Mouse (Mus musculus) bone marrow, adult 2 months (tissue): ENCODE measurements around the gene Kdm6b. TPM values are rescaled to one million over a fixed set of nuclear protein-coding genes. Genes with fewer than 3 reads are reported as not detected.

Experiments
- H3K27ac ChIP-seq: fragments of 200-500 bp; 2 replicates; pipeline ENCODE4 v1.5.1; 2012; ENCODE audit warnings: low read depth, mild to moderate bottlenecking, control low read depth, inconsistent platforms, low read length; ENCODE audit not compliant: control insufficient read depth, poor library complexity, insufficient read depth
- H3K4me1 ChIP-seq: fragments of 200-500 bp; 2 replicates; pipeline ENCODE4 v1.6.1; 2011; ENCODE audit warnings: low read length; ENCODE audit not compliant: control insufficient read depth, insufficient read depth
- H3K4me3 ChIP-seq: fragments of 200-500 bp; replicated peaks from 2 replicates; pipeline ENCODE3; 2011; ENCODE audit warnings: mild to moderate bottlenecking, low read depth, low read length, control low read depth; ENCODE audit not compliant: control insufficient read depth
- CTCF ChIP-seq: fragments of 200-500 bp; IDR thresholded peaks from 2 replicates; pipeline ENCODE4 v1.5.1; 2011; ENCODE audit warnings: low read length, control low read depth; ENCODE audit not compliant: control insufficient read depth, insufficient read depth
- POLR2A ChIP-seq: fragments of 200-500 bp; IDR thresholded peaks from 2 replicates; pipeline ENCODE4 v1.6.1; 2011; ENCODE audit warnings: low read depth, mild to moderate bottlenecking, control low read depth, low read length, borderline replicate concordance; ENCODE audit not compliant: control insufficient read depth
- WGBS: fragments of 180-500 bp; shearing (Covaris S2); methylation state at CpG from one replicate; pipeline ENCODE4 v1.1.7; 2018; 5-methylcytosine and 5-hydroxymethylcytosine counted together
- polyA plus RNA-seq: library from polyadenylated mRNA; stranded (reverse); fragments of >200 nt; gene quantifications from 2 replicates; pipeline ENCODE4 v1.2.4, GENCODE M21; 2011; ENCODE audit warnings: low replicate concordance; ENCODE audit not compliant: missing spikeins, insufficient read depth, insufficient read length

Kdm6b gene
- polyA plus RNA-seq, 1 experiment: 29.2 TPM

DNA sequence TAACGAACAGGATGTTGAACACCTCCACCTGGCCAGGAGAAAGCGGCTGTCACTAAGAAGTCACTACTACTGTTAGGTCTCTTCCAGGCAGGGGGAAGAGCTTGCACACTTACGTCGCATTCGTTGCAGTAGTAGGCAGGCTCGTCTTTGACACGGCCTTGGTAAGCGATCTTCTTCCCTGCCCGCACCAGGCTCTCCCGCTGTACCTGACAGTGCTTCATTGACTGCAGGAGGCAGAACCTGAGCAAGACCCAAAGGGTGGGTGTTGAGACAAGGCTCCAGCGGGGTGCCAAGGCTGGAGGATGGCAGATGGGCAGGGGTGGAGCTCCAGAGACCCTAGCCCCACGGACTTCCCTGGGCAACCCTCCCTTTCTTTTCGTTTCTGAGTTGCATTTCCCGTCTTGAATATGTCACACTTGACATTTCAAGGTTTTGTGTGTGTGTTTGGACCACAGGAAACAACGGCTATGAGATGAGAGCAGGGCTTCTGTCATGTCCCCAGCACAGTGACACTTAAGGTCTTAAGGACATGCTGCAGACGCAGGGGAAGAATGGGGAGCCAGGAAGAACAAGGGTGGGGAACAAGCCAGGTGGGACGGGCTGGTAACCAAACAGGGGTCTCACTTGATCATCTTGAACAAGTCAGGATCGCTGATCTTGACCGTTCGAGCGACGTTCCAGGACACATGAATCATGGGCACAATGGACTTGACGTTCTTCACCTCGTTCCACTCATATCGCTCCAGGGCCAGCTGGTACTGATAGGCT is 13.2 kb downstream of the Kdm6b start:
- TF ChIP-seq CTCF (no peak), POLR2A (no peak)
- H3K4me1 ChIP-seq: peaks cover 4% of the 10 kb centered on the region; the same call in 1 of the 2 replicates
- WGBS: 91% methylated on average over 25 of the region's 25 CpGs
- no peak overlapping the region for H3K4me3 ChIP-seq
- no peak overlapping the region for H3K27ac ChIP-seq

DNA sequence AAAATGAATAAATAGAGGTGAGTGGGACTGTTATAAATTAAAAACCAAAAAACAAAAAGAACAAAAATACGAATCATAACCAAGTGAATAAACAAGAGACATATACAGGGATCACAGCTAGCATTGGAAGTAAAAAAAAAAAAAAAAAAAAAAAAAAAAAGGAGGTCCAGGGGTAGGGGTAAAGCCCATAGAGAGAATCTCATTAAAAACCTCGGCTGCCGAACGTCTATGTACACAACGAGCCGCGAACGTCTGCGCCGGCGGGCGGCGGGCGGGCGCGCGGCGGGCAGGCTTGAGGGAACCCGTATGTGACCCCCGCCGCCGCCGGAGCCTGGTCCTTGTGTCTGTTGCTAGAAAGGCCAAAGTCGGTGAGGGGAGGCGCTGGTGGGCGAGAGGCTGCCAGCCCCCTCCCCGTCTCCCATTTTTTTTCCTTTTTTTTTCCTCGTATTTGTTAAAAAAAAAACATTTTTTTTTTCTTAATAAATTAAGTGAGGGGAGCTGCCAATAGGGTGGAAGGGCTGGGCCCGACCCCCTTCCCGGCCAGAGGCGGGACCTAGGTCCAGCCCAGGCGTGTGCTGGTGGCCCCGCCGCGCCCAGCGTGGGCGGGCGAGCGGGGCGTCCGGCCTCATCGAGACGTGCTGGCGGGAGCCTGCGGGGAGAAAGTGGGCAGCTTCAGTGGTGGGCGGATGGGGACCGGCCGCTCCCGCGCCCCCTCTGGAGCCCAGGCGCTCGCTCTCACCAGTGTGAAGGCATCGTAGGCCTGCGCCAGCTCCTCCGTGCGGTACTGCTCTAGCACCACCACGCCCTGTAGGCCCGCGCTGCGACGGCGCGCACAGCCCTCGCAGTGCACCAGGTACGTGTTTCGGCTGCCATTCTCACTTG is 14.0 kb downstream of the Kdm6b start:
- Histone ChIP-seq H3K27ac (no peak overlapping the region), H3K4me1 (peaks cover 4% of the 10 kb centered on the region; the same call in 1 of the 2 replicates), H3K4me3 (no peak overlapping the region)
- TF ChIP-seq CTCF (no peak), POLR2A (no peak)
- WGBS: 93% methylated on average over 65 of the region's 66 CpGs

DNA sequence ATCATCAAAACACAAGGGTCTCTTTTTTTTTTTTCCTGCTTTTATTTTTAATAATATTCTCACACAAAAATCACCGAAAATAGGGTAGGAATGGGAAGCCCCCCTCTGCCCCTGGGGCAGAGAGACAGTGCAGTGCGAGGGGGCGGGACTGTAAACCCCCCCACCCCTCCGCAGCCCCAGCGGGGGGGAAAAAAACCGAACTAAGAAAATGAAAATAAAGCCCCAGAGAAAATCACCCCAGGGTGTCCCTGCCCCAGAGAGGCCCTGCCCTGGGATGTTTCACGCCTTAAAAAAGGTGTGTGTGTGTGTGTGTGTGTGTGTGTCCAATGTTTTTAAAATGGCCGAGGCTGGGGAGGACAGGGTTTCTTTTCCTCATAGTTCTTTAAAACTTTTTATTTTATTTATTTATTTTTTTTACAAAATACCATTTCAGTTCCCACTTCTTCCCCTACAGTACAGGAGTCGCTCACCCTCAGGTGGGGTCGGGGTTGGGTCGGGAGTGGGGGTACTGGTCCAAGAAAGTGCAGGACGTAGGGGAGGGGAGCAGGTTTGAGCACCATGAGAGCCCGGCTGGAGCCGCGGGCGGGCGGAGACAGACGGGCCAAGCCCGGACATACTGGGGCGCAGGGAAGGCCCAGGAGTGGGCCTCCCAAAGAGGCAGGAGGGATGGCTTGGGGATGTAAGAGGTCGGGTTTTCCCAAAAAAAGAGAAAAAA is 14.8 kb downstream of the Kdm6b start:
- H3K4me3 ChIP-seq: no peak overlapping the region
- 88% methylated on average over 21 of the region's 21 CpGs for WGBS
- no peak overlapping the region for H3K27ac ChIP-seq
- TF ChIP-seq POLR2A (no peak), CTCF (no peak)
- peaks cover 4% of the 10 kb centered on the region; the same call in 1 of the 2 replicates for H3K4me1 ChIP-seq

DNA sequence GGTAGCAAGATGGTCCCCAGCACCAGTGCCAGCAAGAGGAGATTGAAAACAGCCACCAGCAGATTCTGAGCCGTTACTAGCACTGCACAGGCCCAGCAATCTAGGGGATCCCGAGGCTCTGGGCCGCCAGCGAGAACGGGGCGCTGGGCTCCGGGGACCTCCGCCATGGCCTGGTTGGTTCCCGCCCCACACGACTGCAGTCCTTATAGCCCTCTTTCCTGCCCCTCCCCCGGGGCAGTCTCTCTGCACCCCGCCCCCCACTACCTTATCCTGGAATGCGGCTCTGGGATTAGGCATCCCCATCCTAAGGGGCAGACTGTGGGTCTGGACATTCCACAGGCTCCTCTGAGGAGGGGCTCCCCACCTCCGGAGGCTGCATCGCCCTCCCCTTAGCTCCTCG is 15.4 kb downstream of the Kdm6b start, which contains the start of gene Tmem88:
Gene Tmem88, minus strand, starts transcription at position 176 of the 400 bp plus-strand sequence.
- WGBS: 55% methylated on average over 16 of the region's 16 CpGs
- peaks cover 4% of the 10 kb centered on the region; the same call in 1 of the 2 replicates for H3K4me1 ChIP-seq
- TF ChIP-seq POLR2A: no peak
- no peak for TF ChIP-seq CTCF
- no peak within 1 kb of the TSS for H3K4me3 ChIP-seq
- no peak within 1 kb of the TSS for H3K27ac ChIP-seq

DNA sequence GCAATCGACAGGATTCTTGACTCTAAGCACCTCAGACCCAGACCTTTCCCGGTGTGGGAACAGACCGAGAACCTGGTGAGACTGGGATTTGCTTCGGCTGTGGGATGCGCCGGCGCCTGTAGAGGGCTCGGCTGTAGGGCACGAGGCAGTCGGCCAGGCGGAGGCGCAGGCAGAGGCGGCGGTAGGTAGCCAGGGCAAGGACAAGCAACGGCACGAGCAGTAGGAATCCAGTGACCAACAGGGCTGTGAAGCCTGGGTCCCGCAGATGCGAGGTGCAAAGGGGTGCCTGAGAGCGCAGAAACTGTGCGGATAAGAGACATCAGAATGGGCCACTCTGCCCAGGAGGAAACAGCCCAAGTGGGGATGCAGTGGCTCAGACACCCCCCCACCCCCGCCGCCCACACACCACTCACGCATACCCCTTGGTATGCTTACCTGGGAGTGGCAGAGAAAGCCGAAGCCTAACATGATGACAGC is 15.9 kb downstream of the Kdm6b start:
- peaks cover 4% of the 10 kb centered on the region; the same call in 1 of the 2 replicates for H3K4me1 ChIP-seq

DNA sequence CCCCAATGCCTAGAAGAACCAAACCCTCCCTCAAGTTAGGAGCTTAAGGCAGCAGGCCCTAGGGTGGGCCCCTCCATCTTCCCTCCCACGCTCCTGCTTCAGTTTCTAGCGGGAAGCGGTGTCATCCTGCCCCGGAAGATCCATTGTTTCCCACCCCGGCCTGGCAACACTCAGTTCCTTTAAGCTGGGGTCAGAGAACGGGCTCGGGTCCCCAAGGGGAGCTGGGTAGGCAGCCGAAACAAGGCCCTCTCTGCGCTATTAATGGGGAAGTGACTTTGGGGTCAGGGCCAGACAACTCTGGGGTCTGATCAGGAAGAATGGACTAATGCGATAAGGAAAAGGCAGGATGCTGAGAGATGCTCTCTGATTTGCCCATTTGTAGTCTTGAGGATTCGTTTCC is 16.7 kb downstream of the Kdm6b start:
- H3K4me1 ChIP-seq: peaks cover 4% of the 10 kb centered on the region; the same call in 1 of the 2 replicates
- H3K4me3 ChIP-seq: peak overlapping the region; percentile 74
- WGBS: 12% methylated on average over 11 of the region's 11 CpGs
- TF ChIP-seq POLR2A: no peak
- TF ChIP-seq CTCF: no peak
- H3K27ac ChIP-seq: peak overlapping the region; percentile 25; the same call in 1 of the 2 replicates

More for the DNA sequence above, 15.9 kb downstream of the Kdm6b start:
- Histone ChIP-seq H3K4me3 (no peak overlapping the region), H3K27ac (no peak overlapping the region)
- TF ChIP-seq POLR2A (no peak), CTCF (no peak)
- 76% methylated on average over 24 of the region's 24 CpGs for WGBS

DNA sequence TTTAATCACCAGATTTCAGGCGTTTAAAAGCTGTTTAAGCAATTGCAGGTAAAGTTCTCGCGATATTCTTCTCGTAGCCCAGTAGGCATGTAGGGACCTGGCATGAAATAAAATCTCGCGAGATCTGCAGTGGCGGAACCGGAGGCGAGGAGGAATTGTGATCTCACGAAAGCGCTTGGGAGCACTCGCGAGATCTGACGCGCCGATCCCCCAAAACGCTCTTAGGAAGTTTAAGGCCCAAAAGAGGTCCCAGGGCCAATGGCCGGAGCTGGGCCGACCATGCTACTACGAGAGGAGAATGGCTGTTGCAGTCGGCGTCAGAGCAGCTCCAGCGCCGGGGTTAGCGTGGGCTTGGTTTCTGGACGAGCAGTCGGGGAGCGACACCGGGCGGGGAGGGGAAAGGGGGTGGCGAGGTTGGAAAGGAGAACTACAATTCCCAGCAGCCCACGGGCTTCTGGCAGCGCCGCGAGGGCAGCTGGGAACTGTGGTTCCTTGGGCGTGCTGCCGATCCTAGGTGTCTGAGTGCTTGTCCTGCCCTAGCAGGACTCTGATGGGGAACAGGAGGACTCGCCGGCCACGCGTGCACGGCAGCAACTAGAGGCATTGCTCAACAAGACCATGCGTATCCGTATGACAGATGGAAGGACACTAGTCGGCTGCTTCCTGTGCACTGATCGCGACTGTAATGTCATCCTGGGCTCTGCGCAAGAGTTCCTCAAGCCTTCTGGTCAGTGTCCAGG is 17.7 kb downstream of the Kdm6b start:
- Histone ChIP-seq H3K4me1 (0 out of 2 replicates have a peak, but pooled peaks cover 2% of the 10 kb centered on the region), H3K4me3 (peak overlapping the region; percentile 74), H3K27ac (peak overlapping the region; percentile 98)
- under 1% methylated on average over 48 of the region's 48 CpGs for WGBS
- TF ChIP-seq CTCF (no peak), POLR2A (peak; percentile 75)
